Mouse (Mus musculus) lung, postnatal 14 days (tissue): ENCODE measurements around the gene Vps11.
"Not testable (repeated sequence)": the region's sequence is repeated elsewhere in the genome, so short reads cannot be mapped to it uniquely, and the experiment has no call there.

Source experiments
- DNase-seq: peaks from one replicate; pipeline ENCODE4 v3.0.0; 2021

The Vps11 gene

GRCm38 (mm10) chr9:44313476-44314256, 47.8 kb downstream of the Vps11 start:
- no peak for DNase-seq

GRCm38 (mm10) chr9:44311136-44312134, 50.0 kb downstream of the Vps11 start:
- DNase-seq: peak; percentile 42

GRCm38 (mm10) chr9:44310750-44311135, 50.7 kb downstream of the Vps11 start:
- DNase-seq: no peak

GRCm38 (mm10) chr9:44309756-44310155, 51.7 kb downstream of the Vps11 start:
- DNase-seq: no peak

- no peak for DNase-seq
These were observed 54.2 kb downstream of the Vps11 start for GRCm38 (mm10) chr9:44307248-44307647.

- no peak for DNase-seq
These were observed 54.9 kb downstream of the Vps11 start for GRCm38 (mm10) chr9:44306532-44306931.

GRCm38 (mm10) chr9:44305466-44306079, 55.9 kb downstream of the Vps11 start, which contains the start of gene Hinfp:
Hinfp (minus strand) TSS chr9:44305671.
- DNase-seq: peak; percentile 98

- not testable (repeated sequence) for DNase-seq
These were observed 61.5 kb downstream of the Vps11 start for GRCm38 (mm10) chr9:44300001-44300400.
